Comparison of ENCODE assay signal across 20 mouse cellular contexts in the genomic region with DNA sequence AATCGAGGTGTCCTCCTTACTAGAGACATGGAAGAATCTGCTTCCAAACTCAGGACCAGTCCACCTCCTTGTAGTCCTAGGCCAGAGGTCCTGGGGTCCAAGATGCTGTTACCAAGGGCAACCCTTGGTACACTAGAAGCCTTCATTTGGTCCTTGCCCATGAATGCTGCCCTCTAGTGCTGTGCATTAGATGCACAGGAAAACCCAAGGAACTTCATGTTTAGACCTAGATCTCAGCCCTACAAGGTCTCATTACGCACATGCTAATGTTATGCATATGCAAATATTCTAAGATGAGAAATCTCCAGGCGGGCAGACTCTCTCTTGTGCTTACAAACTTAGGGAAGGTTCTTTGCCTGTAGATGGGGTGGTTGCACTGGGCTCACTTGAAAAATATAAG. TPM values are rescaled to one million over a fixed set of nuclear protein-coding genes. Genes with fewer than 3 reads are reported as not detected.
DNase-seq lines count a peak whose midpoint lies in the region; ATAC-seq and TF ChIP-seq lines count a peak whose summit lies in the region.
"Had no signal": no experiment of that assay in that cellular context is flagged by ENCODE, and none has a peak within 500 bp of the region (broad histone marks: within the 10 kb centered on the region; RNA-seq: fewer than 3 reads in every experiment).

No protein-coding gene starts in this region.

- dilution Hi-C loops in CH12.LX (cut with MboI; ENCODE audit: extremely low pct_ligation_motif_present, extremely low pct_unique_long_range_greater_than_20kb, low sequenced_read_pairs), result no loop called here

- ATAC-seq in limb, embryonic 14.5 days (ENCODE audit: low FRiP score, low read depth), result no peak
- ATAC-seq: forebrain, embryonic 14.5 days; midbrain, embryonic 16.5 days had no signal

- 74% methylated on average over 3 of the region's 3 CpGs for WGBS in limb, embryonic 14.5 days
- WGBS in limb, embryonic 10.5 days, result 78% methylated on average over 3 of the region's 3 CpGs

- H3K9ac ChIP-seq in limb, embryonic 14.5 days (ENCODE audit: low read depth, low read length, severe bottlenecking), result no peak overlapping the region
- H3K9ac ChIP-seq in CH12.LX (ENCODE audit: insufficient read depth, low read depth), result no peak overlapping the region
- H3K9ac ChIP-seq: embryonic facial prominence, embryonic 13.5 days; neural tube, embryonic 12.5 days had no signal

- H3K27ac ChIP-seq in gastrocnemius, adult 2 months, result no peak overlapping the region
- no peak overlapping the region for H3K27ac ChIP-seq in limb, embryonic 14.5 days (replicated peaks; ENCODE audit: low read depth, low read length)
- H3K27ac ChIP-seq in limb, embryonic 10.5 days, result no peak overlapping the region
- no peak overlapping the region for H3K27ac ChIP-seq in CH12.LX (ENCODE audit: insufficient read depth, low read depth)
- H3K27ac ChIP-seq: embryonic facial prominence, embryonic 13.5 days; neural tube, embryonic 12.5 days had no signal

- intact Hi-C loops in gastrocnemius, adult 2 months (cut with DNase I), result no loop called here

- H3K27me3 ChIP-seq in limb, embryonic 14.5 days (ENCODE audit: control insufficient read depth, insufficient read depth, low read length), result no peaks in the 10 kb centered on the region
- H3K27me3 ChIP-seq in limb, embryonic 10.5 days (ENCODE audit: low read depth, poor library complexity, severe bottlenecking), result no peaks in the 10 kb centered on the region
- no peaks in the 10 kb centered on the region for H3K27me3 ChIP-seq in CH12.LX (replicated peaks)
- H3K27me3 ChIP-seq: embryonic facial prominence, embryonic 13.5 days; neural tube, embryonic 12.5 days had no signal

- peak; percentile 47 for TF ChIP-seq CTCF in gastrocnemius, adult 2 months (IDR thresholded peaks at IDR 0.05)
- TF ChIP-seq CTCF in CH12.LX (conservative IDR thresholded peaks at IDR 0.05 in 1 of 2, IDR thresholded peaks at IDR 0.05 in 1 of 2; ENCODE audit: low read depth in 2 of 2, low read length in 2 of 2), result peak; percentile 46 to 70
- TF ChIP-seq CTCF in brain, embryonic 14.5 days (IDR thresholded peaks at IDR 0.05; ENCODE audit: borderline replicate concordance, extremely low read depth, insufficient read depth, insufficient read length), result peak; percentile 42; the same call in 1 of the 2 replicates

- no peak overlapping the region for H3K4me3 ChIP-seq in gastrocnemius, adult 2 months
- H3K4me3 ChIP-seq in limb, embryonic 14.5 days (replicated peaks; ENCODE audit: low read length), result no peak overlapping the region
- H3K4me3 ChIP-seq in limb, embryonic 10.5 days, result no peak overlapping the region
- no peak overlapping the region for H3K4me3 ChIP-seq in CH12.LX (replicated peaks in 1 of 3; ENCODE audit: low read depth in 2 of 3, low read length in 2 of 3, poor library complexity in 1 of 3)
- H3K4me3 ChIP-seq: embryonic facial prominence, embryonic 13.5 days; neural tube, embryonic 12.5 days had no signal

- no peak for DNase-seq in gastrocnemius, adult 2 months
- DNase-seq in gastrocnemius, postnatal 10 days, result no peak
- peak; percentile 1 for DNase-seq in limb, embryonic 14.5 days (ENCODE audit: low spot score)
- no peak for DNase-seq in limb, embryonic 10.5 days (ENCODE audit: low spot score)
- DNase-seq in CH12.LX (ENCODE audit: extremely low read depth), result peak; percentile 38
- DNase-seq in brain, embryonic 14.5 days (ENCODE audit: low read depth), result no peak
- no peak for DNase-seq in right cerebral cortex, postnatal 36 days (ENCODE audit: low spot score in 2 of 2)
- no peak for DNase-seq in thymus, adult 18-20 months
- DNase-seq: adrenal gland, postnatal 10 days; cerebellum, adult 9-11 months; kidney, adult 11 months had no signal

- TF ChIP-seq RAD21 in CH12.LX (IDR thresholded peaks at IDR 0.05; ENCODE audit: low read depth, low read length), result peak; percentile 30

- H3K4me2 ChIP-seq in limb, embryonic 14.5 days (replicated peaks; ENCODE audit: low read depth, low read length, severe bottlenecking), result no peak overlapping the region
- no peak overlapping the region for H3K4me2 ChIP-seq in CH12.LX (ENCODE audit: insufficient read depth, low read depth, poor library complexity, severe bottlenecking)
- H3K4me2 ChIP-seq: embryonic facial prominence, embryonic 13.5 days; heart, embryonic 11.5 days; neural tube, embryonic 12.5 days had no signal

- TF ChIP-seq EP300 in CH12.LX (IDR thresholded peaks at IDR 0.05; ENCODE audit: low read length), result no peak

- no peak for TF ChIP-seq POLR2A in limb, embryonic 14.5 days (IDR thresholded peaks at IDR 0.05; ENCODE audit: borderline replicate concordance, extremely low read depth, insufficient read depth, insufficient read length)
- no peak for TF ChIP-seq POLR2A in CH12.LX (IDR thresholded peaks at IDR 0.05; ENCODE audit: low read depth, low read length)
- TF ChIP-seq POLR2A in brain, embryonic 14.5 days (IDR thresholded peaks at IDR 0.05; ENCODE audit: borderline replicate concordance, extremely low read depth, insufficient read depth, insufficient read length, poor library complexity, severe bottlenecking), result no peak

- H3K36me3 ChIP-seq in limb, embryonic 14.5 days (ENCODE audit: control insufficient read depth, insufficient read depth, low read length), result 0 out of 2 replicates have a peak, but pooled peaks cover 2% of the 10 kb centered on the region
- H3K36me3 ChIP-seq in limb, embryonic 10.5 days, result 0 out of 2 replicates have a peak, but pooled peaks cover 3% of the 10 kb centered on the region
- no peaks in the 10 kb centered on the region for H3K36me3 ChIP-seq in CH12.LX (replicated peaks in 1 of 2; ENCODE audit: control insufficient read depth in 1 of 2, insufficient read depth in 1 of 2, low read length in 1 of 2)

- H3K79me2 ChIP-seq in CH12.LX (replicated peaks; ENCODE audit: control insufficient read depth, extremely low read depth, insufficient read depth, poor library complexity, severe bottlenecking), result no peaks in the 10 kb centered on the region

- peaks cover 15% of the 10 kb centered on the region for H3K4me1 ChIP-seq in limb, embryonic 14.5 days (ENCODE audit: control insufficient read depth, insufficient read depth, low read length)
- H3K4me1 ChIP-seq in limb, embryonic 10.5 days, result peaks cover 9% of the 10 kb centered on the region; the same call in 1 of the 2 replicates
- H3K4me1 ChIP-seq in CH12.LX (ENCODE audit: control insufficient read depth in 1 of 2, insufficient read depth in 2 of 2), result peaks cover 7 to 33% of the 10 kb centered on the region in 2 experiments
- H3K4me1 ChIP-seq: embryonic facial prominence, embryonic 13.5 days had no signal

- in situ Hi-C loops in CH12.LX (cut with MboI; ENCODE audit: low pct_ligation_motif_present, low pct_unique_long_range_greater_than_20kb, low sequenced_read_pairs), result no loop called here

- H3K9me3 ChIP-seq in limb, embryonic 14.5 days (ENCODE audit: control insufficient read depth, low read length), result no peaks in the 10 kb centered on the region
- H3K9me3 ChIP-seq in limb, embryonic 10.5 days (replicated peaks), result no peaks in the 10 kb centered on the region
- no peaks in the 10 kb centered on the region for H3K9me3 ChIP-seq in CH12.LX (replicated peaks; ENCODE audit: low read length)
- H3K9me3 ChIP-seq: embryonic facial prominence, embryonic 13.5 days; neural tube, embryonic 12.5 days had no signal

TF ChIP-seq in CH12.LX, 34 proteins besides CTCF, POLR2A, EP300 and RAD21:
- TF ChIP-seq BHLHE40 (IDR thresholded peaks at IDR 0.05; ENCODE audit: low read depth, low read length) (peak; percentile 33; the same call in 1 of the 2 replicates), SMC3 (IDR thresholded peaks at IDR 0.05; ENCODE audit: low read depth, low read length) (peak; percentile 64), NELFE (IDR thresholded peaks at IDR 0.05; ENCODE audit: low read depth, low read length) (no peak), MAFK (IDR thresholded peaks at IDR 0.05; ENCODE audit: insufficient replicate concordance, low read length) (no peak)

RNA-seq across cellular contexts. Expression of gene Hip1, which starts 15.6 kb away (rescaled TPM):
- 10 to 100 TPM; 19.6 to 22.9 TPM for total RNA-seq in gastrocnemius, adult 2 months (2021)
- total RNA-seq in gastrocnemius, postnatal 10 days (2021), result 10 to 100 TPM; 82.8 to 92.7 TPM
- polyA plus RNA-seq in limb, embryonic 14.5 days (2012; rRNA removed), result 45.9 and 56.9 TPM in 2 replicates
- polyA plus RNA-seq in limb, embryonic 14.5 days (2014; fragmentation: Nextera tagmentation; extraction: Ambion mirVana), result 47.0 and 49.1 TPM in 2 replicates
- polyA plus RNA-seq in limb, embryonic 10.5 days (2016; fragmentation: Nextera tagmentation; extraction: Ambion mirVana), result 46.1 and 49.1 TPM in 2 replicates
- total RNA-seq in CH12.LX (2012; rRNA removed), result 6.3 and 6.4 TPM in 2 replicates
- 1.8 and 2.2 TPM in 2 replicates for total RNA-seq in CH12.LX (2014; rRNA removed)
- 3.4 and 3.6 TPM in 2 replicates for polyA plus RNA-seq in CH12.LX (2012; ENCODE audit: insufficient read length, low read depth)
- 44.0 and 58.5 TPM in 2 replicates for polyA plus RNA-seq in brain, embryonic 14.5 days (2012; rRNA removed)

RNA-seq across cellular contexts. Expression of gene Ccl26, which starts 34.1 kb away (rescaled TPM):
- total RNA-seq in gastrocnemius, adult 2 months (2021), result not detected
- not detected for total RNA-seq in gastrocnemius, postnatal 10 days (2021)
- not detected in 2 replicates for polyA plus RNA-seq in limb, embryonic 14.5 days (2012; rRNA removed)
- not detected in 2 replicates for polyA plus RNA-seq in limb, embryonic 14.5 days (2014; fragmentation: Nextera tagmentation; extraction: Ambion mirVana)
- not detected in 2 replicates for polyA plus RNA-seq in limb, embryonic 10.5 days (2016; fragmentation: Nextera tagmentation; extraction: Ambion mirVana)
- total RNA-seq in CH12.LX (2012; rRNA removed) (not detected in 2 replicates), CH12.LX (2014; rRNA removed) (not detected in 2 replicates)
- polyA plus RNA-seq in CH12.LX (2012; ENCODE audit: insufficient read length, low read depth), result not detected in 2 replicates
- not detected in 2 replicates for polyA plus RNA-seq in brain, embryonic 14.5 days (2012; rRNA removed)
- total RNA-seq: adrenal gland, postnatal 10 days; gastrocnemius, adult 8-10 months; hematopoietic stem cell, adult 5-6 weeks; liver, adult 2 months had no signal
- polyA plus RNA-seq: embryonic facial prominence, embryonic 13.5 days; forebrain, embryonic 14.5 days; heart, embryonic 11.5 days; large intestine, adult 2 months; liver, adult 2 months; midbrain, embryonic 16.5 days; neural tube, embryonic 12.5 days had no signal

RNA-seq across cellular contexts. Expression of gene Ccl24, which starts 43.5 kb away (rescaled TPM):
- total RNA-seq in gastrocnemius, adult 2 months (2021), result 1 to 10 TPM in 1 of 2 experiments, under 1 TPM in 1; 0.66 to 1.3 TPM
- 1 to 10 TPM; 1.7 to 3.2 TPM for total RNA-seq in gastrocnemius, postnatal 10 days (2021)
- 1.7 and 2.1 TPM in 2 replicates for polyA plus RNA-seq in limb, embryonic 14.5 days (2012; rRNA removed)
- 1.8 and 2.3 TPM in 2 replicates for polyA plus RNA-seq in limb, embryonic 14.5 days (2014; fragmentation: Nextera tagmentation; extraction: Ambion mirVana)
- 0.54 TPM in 1 of 2 replicates, not detected in the other for polyA plus RNA-seq in limb, embryonic 10.5 days (2016; fragmentation: Nextera tagmentation; extraction: Ambion mirVana)
- total RNA-seq in CH12.LX (2012; rRNA removed), result not detected in 2 replicates
- not detected in 2 replicates for total RNA-seq in CH12.LX (2014; rRNA removed)
- not detected in 2 replicates for polyA plus RNA-seq in CH12.LX (2012; ENCODE audit: insufficient read length, low read depth)
- 0.97 and 1.3 TPM in 2 replicates for polyA plus RNA-seq in brain, embryonic 14.5 days (2012; rRNA removed)
- total RNA-seq: hematopoietic stem cell, adult 5-6 weeks had no signal

Comparison
In these comparisons a context has a peak if more than half of its experiments do, and no peak if none do; other contexts are left out.
1. DNase-seq: peak in limb, embryonic 14.5 days (single experiment) and CH12.LX (single experiment); none in gastrocnemius, adult 2 months (single experiment), gastrocnemius, postnatal 10 days (single experiment), limb, embryonic 10.5 days (single experiment), brain, embryonic 14.5 days (single experiment), right cerebral cortex, postnatal 36 days (0 of 2) and thymus, adult 18-20 months (0 of 2).
2. Peak in every context shown above with its lines, with median percentiles within 50 percentile points of each other: CTCF ChIP-seq.